Mouse (Mus musculus) MEL (cell line): ENCODE results near the gene Nicn1. TPM values are rescaled to one million over a fixed set of nuclear protein-coding genes. Genes with fewer than 3 reads are reported as not detected.

Experiments used
- DNase-seq: peaks from one replicate; pipeline ENCODE4 v3.0.0; 2011; ENCODE audit warnings: low read depth, low spot score
- H3K27ac ChIP-seq: 2 replicates; pipeline ENCODE4 v1.5.1; 2012; ENCODE audit warnings: low read depth, mild to moderate bottlenecking, control low read depth, low read length, moderate library complexity; ENCODE audit not compliant: control insufficient read depth
- H3K27me3 ChIP-seq, 2 experiments: fragments of 150-350 bp in 1 of 2; sonication (generic) in 1 of 2; 2 replicates each; pipeline ENCODE4 v1.6.1; 2012; ENCODE audit warnings: low read length in 2 of 2, mild to moderate bottlenecking in 2 of 2, improper control_type of control experiment in 1 of 2, moderate library complexity in 1 of 2; ENCODE audit not compliant: insufficient read depth in 2 of 2, control insufficient read depth in 1 of 2
- H3K36me3 ChIP-seq, 2 experiments: 2 replicates each; pipeline ENCODE4 v1.6.1; 2012 to 2014; ENCODE audit warnings: low read length in 2 of 2, improper control_type of control experiment in 1 of 2, inconsistent platforms in 1 of 2, mild to moderate bottlenecking in 1 of 2; ENCODE audit not compliant: insufficient read depth in 2 of 2, control insufficient read depth in 1 of 2
- H3K4me1 ChIP-seq, 2 experiments: fragments of 150-350 bp in 1 of 2; sonication (generic) in 1 of 2; 2 replicates each; pipeline ENCODE4 v1.6.1; 2012; ENCODE audit warnings: low read length in 2 of 2, improper control_type of control experiment in 1 of 2, mild to moderate bottlenecking in 1 of 2; ENCODE audit not compliant: insufficient read depth in 2 of 2, control insufficient read depth in 1 of 2
- H3K4me3 ChIP-seq, 2 experiments: fragments of 150-350 bp in 1 of 2; sonication (generic) in 1 of 2; 2 replicates each; pipeline ENCODE4 v1.5.1; 2012; ENCODE audit warnings: low read depth in 2 of 2, low read length in 2 of 2, mild to moderate bottlenecking in 2 of 2, moderate library complexity in 2 of 2, control low read depth in 1 of 2, improper control_type of control experiment in 1 of 2; ENCODE audit not compliant: control insufficient read depth in 1 of 2, insufficient read depth in 1 of 2
- H3K79me2 ChIP-seq: 2 replicates; pipeline ENCODE4 v1.6.1; 2012; ENCODE audit warnings: mild to moderate bottlenecking, low read length, moderate library complexity; ENCODE audit not compliant: control insufficient read depth, poor library complexity, insufficient read depth
- H3K9ac ChIP-seq: 2 replicates; pipeline ENCODE4 v1.6.1; 2012; ENCODE audit warnings: low read depth, mild to moderate bottlenecking, control low read depth, low read length, moderate library complexity; ENCODE audit not compliant: control insufficient read depth, poor library complexity, severe bottlenecking
- H3K9me3 ChIP-seq: fragments of 150-350 bp; sonication (generic); replicated peaks from 2 replicates; pipeline ENCODE4 v1.6.1; 2012; ENCODE audit warnings: mild to moderate bottlenecking, low read length, improper control_type of control experiment, moderate library complexity; ENCODE audit not compliant: insufficient read depth
- BHLHE40 ChIP-seq: IDR thresholded peaks from 2 replicates; pipeline ENCODE4 v1.6.1; 2012; ENCODE audit warnings: low read depth, mild to moderate bottlenecking, inconsistent platforms, low read length, improper control_type of control experiment, borderline replicate concordance
- CTCF ChIP-seq, 3 experiments: IDR thresholded peaks in 2 of 3; conservative IDR thresholded peaks in 1 of 3; 2 replicates each; pipeline ENCODE4 v1.5.1; 2011 to 2012; ENCODE audit warnings: low read length in 3 of 3, low read depth in 2 of 3, mild to moderate bottlenecking in 2 of 3, improper control_type of control experiment in 1 of 3, inconsistent platforms in 1 of 3, mixed read lengths in 1 of 3, moderate library complexity in 1 of 3; ENCODE audit not compliant: control insufficient read depth in 1 of 3, insufficient read depth in 1 of 3, poor library complexity in 1 of 3, severe bottlenecking in 1 of 3
- ELF1 ChIP-seq: IDR thresholded peaks from 2 replicates; pipeline ENCODE4 v1.6.1; 2014; ENCODE audit warnings: low read depth, mild to moderate bottlenecking, inconsistent platforms, low read length, improper control_type of control experiment, moderate library complexity
- ETS1 ChIP-seq: IDR thresholded peaks from 2 replicates; pipeline ENCODE4 v1.6.1; 2012; ENCODE audit warnings: low read depth, mild to moderate bottlenecking, inconsistent platforms, low read length, improper control_type of control experiment, moderate library complexity
- GABPA ChIP-seq: IDR thresholded peaks from 2 replicates; pipeline ENCODE4 v1.6.1; 2012; ENCODE audit warnings: low read depth, mild to moderate bottlenecking, inconsistent platforms, low read length, improper control_type of control experiment, moderate library complexity
- GATA1 ChIP-seq: IDR thresholded peaks from 2 replicates; pipeline ENCODE4 v1.6.1; 2011; ENCODE audit warnings: low read depth, low read length, improper control_type of control experiment
- JUND ChIP-seq: IDR thresholded peaks from 2 replicates; pipeline ENCODE4 v1.6.1; 2011; ENCODE audit warnings: low read depth, mild to moderate bottlenecking, improper control_type of control experiment, low read length
- MAZ ChIP-seq: IDR thresholded peaks from 2 replicates; pipeline ENCODE4 v1.6.1; 2012; ENCODE audit warnings: low read depth, mild to moderate bottlenecking, inconsistent platforms, low read length, improper control_type of control experiment
- MEF2A ChIP-seq: IDR thresholded peaks from 2 replicates; pipeline ENCODE4 v1.6.1; 2014; ENCODE audit warnings: low read depth, mild to moderate bottlenecking, inconsistent platforms, low read length, improper control_type of control experiment; ENCODE audit not compliant: poor library complexity, insufficient replicate concordance, severe bottlenecking; ENCODE audit errors: extremely low read depth
- MXI1 ChIP-seq: IDR thresholded peaks from 2 replicates; pipeline ENCODE4 v1.6.1; 2011; ENCODE audit warnings: mild to moderate bottlenecking, low read depth, low read length, improper control_type of control experiment
- MYC ChIP-seq: IDR thresholded peaks from 2 replicates; pipeline ENCODE4 v1.6.1; 2011; ENCODE audit warnings: low read depth, mild to moderate bottlenecking, low read length, improper control_type of control experiment, moderate library complexity
- NELFE ChIP-seq: IDR thresholded peaks from 2 replicates; pipeline ENCODE4 v1.6.1; 2011; ENCODE audit warnings: low read depth, low read length, improper control_type of control experiment
- NRF1 ChIP-seq: IDR thresholded peaks from 2 replicates; pipeline ENCODE4 v1.6.1; 2014; ENCODE audit warnings: low read depth, mild to moderate bottlenecking, inconsistent platforms, low read length, improper control_type of control experiment, moderate library complexity; ENCODE audit not compliant: poor library complexity, insufficient read depth, severe bottlenecking
- POLR2AphosphoS5 ChIP-seq: IDR thresholded peaks from 2 replicates; pipeline ENCODE4 v1.6.1; 2012; ENCODE audit warnings: low read depth, borderline replicate concordance, mild to moderate bottlenecking, inconsistent platforms, low read length, moderate library complexity, mixed read lengths
- RAD21 ChIP-seq: IDR thresholded peaks from 2 replicates; pipeline ENCODE4 v1.6.1; 2011; ENCODE audit warnings: mild to moderate bottlenecking, low read depth, low read length, improper control_type of control experiment
- RCOR1 ChIP-seq: IDR thresholded peaks from 2 replicates; pipeline ENCODE4 v1.6.1; 2012; ENCODE audit warnings: low read depth, mild to moderate bottlenecking, inconsistent platforms, low read length, improper control_type of control experiment
- SIN3A ChIP-seq: IDR thresholded peaks from 2 replicates; pipeline ENCODE4 v1.6.1; 2012; ENCODE audit warnings: low read length, improper control_type of control experiment, inconsistent platforms
- SMC3 ChIP-seq: IDR thresholded peaks from 2 replicates; pipeline ENCODE4 v1.6.1; 2011; ENCODE audit warnings: low read depth, low read length, improper control_type of control experiment
- TAL1 ChIP-seq: IDR thresholded peaks from 2 replicates; pipeline ENCODE4 v1.6.1; 2012; ENCODE audit warnings: mild to moderate bottlenecking, inconsistent platforms, low read length, moderate library complexity, mixed read lengths
- TBP ChIP-seq: IDR thresholded peaks from 2 replicates; pipeline ENCODE4 v1.8.0; 2011; ENCODE audit warnings: low read depth, low read length, improper control_type of control experiment
- TCF12 ChIP-seq: IDR thresholded peaks from 2 replicates; pipeline ENCODE4 v1.6.1; 2014; ENCODE audit warnings: low read depth, mild to moderate bottlenecking, inconsistent platforms, low read length, improper control_type of control experiment, moderate library complexity
- ZKSCAN1 ChIP-seq: IDR thresholded peaks from 2 replicates; pipeline ENCODE4 v1.6.1; 2012; ENCODE audit warnings: low read depth, mild to moderate bottlenecking, inconsistent platforms, low read length, improper control_type of control experiment, moderate library complexity
- ZMIZ1 ChIP-seq: IDR thresholded peaks from 2 replicates; pipeline ENCODE4 v1.6.1; 2012; ENCODE audit warnings: low read depth, mild to moderate bottlenecking, inconsistent platforms, low read length, improper control_type of control experiment, moderate library complexity
- ZNF384 ChIP-seq: IDR thresholded peaks from 2 replicates; pipeline ENCODE4 v1.6.1; 2012; ENCODE audit warnings: low read depth, mild to moderate bottlenecking, inconsistent platforms, low read length, improper control_type of control experiment
- polyA plus RNA-seq, 2 experiments: library from polyadenylated mRNA; stranded (reverse) in 1 of 2; unstranded in 1 of 2; fragments of >175 nt in 1 of 2; fragments of >200 nt in 1 of 2; gene quantifications; 2 replicates each; pipeline versions ENCODE4 v1.2.1 to v1.2.4; 2012; ENCODE audit warnings: low replicate concordance in 2 of 2, low read depth in 1 of 2; ENCODE audit not compliant: insufficient read length in 2 of 2, insufficient read depth in 1 of 2, missing spikeins in 1 of 2
- total RNA-seq: library from RNA; depleted of rRNA; stranded (reverse); fragments of 300-350 nt; gene quantifications from 2 replicates; pipeline ENCODE4 v1.2.3, GENCODE M21; 2012

Nicn1 gene
- total and polyA plus RNA-seq, 3 experiments = 1.6 to 4.7 TPM; not detected in 1

DNA sequence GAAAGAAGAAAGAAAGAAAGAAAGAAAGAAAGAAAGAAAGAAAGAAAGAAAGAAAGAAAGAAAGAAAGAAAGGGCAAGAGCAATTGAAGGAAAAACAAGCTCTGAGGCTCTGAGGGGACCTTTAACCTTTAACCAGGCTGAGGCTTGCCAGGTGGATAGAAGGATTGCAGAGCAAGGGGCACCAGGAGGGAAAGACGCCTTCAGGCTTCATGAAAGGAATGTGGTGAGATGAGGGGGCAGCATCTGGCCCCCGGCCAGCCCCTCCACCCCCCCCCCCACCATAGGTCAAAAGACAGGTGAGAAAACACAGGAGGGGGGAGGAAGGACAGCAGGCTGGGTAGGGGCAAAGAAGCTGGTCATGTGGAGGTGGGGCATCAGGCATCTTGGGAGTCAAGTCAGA, 18.3 kb upstream of the Nicn1 start:
- Histone ChIP-seq H3K36me3 (0 out of 4 replicates have a peak, but pooled peaks cover 0 to 2% of the 10 kb centered on the region in 2 experiments), H3K9ac (no peak overlapping the region), H3K9me3 (no peaks in the 10 kb centered on the region), H3K79me2 (no peaks in the 10 kb centered on the region), H3K27ac (no peak overlapping the region), H3K4me1 (peaks cover 0 to 5% of the 10 kb centered on the region in 2 experiments; a peak in 1 of 4 replicates), H3K4me3 (no peak overlapping the region), H3K27me3 (peaks cover 3 to 8% of the 10 kb centered on the region in 2 experiments; a peak in 3 of 4 replicates)
- DNase-seq = no peak
- no peak for TF ChIP-seq TAL1
- TF ChIP-seq CTCF (IDR thresholded peaks at IDR 0.05 in 2 of 3, conservative IDR thresholded peaks at IDR 0.05 in 1 of 3; ENCODE audit: control insufficient read depth in 1 of 3, insufficient read depth in 1 of 3, low read depth in 2 of 3, low read length in 3 of 3, poor library complexity in 1 of 3, severe bottlenecking in 1 of 3) = no peak
- no peak for TF ChIP-seq GATA1
- TF ChIP-seq TCF12 = no peak
- TF ChIP-seq MYC = no peak
- TF ChIP-seq MXI1 = no peak
- no peak for TF ChIP-seq SIN3A
- no peak for TF ChIP-seq NRF1
- no peak for TF ChIP-seq RAD21
- TF ChIP-seq ETS1 = no peak
- no peak for TF ChIP-seq ZMIZ1
- TF ChIP-seq TBP = no peak
- TF ChIP-seq MAZ = no peak
- no peak for TF ChIP-seq SMC3
- no peak for TF ChIP-seq POLR2AphosphoS5
- TF ChIP-seq ZNF384 = no peak
- TF ChIP-seq JUND = no peak
- no peak for TF ChIP-seq GABPA
- no peak for TF ChIP-seq MEF2A
- no peak for TF ChIP-seq RCOR1

DNA sequence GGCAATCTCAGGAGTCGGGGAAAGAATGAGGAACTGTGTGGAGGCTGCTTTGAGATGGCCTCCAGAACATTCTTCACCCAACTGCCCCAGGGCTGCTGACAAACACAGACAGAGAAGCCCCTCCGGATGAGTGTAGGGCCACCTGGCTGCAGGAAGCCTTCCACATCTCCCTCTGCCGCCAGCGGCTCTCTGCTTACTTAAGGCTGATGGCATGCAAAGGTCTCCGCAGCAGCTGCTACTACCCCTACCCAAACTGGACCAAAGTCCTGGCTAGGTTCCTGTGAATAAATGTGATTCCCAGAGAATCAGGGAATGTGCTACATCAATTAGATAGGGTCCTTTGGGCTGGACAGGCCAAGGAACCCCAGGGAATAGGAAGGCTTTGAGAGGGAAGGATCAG, 17.5 kb upstream of the Nicn1 start:
- Histone ChIP-seq H3K9ac (no peak overlapping the region), H3K27ac (no peak overlapping the region), H3K4me1 (peaks cover 0 to 1% of the 10 kb centered on the region in 2 experiments; a peak in 1 of 4 replicates), H3K4me3 (no peak overlapping the region), H3K36me3 (no peaks in the 10 kb centered on the region), H3K27me3 (peaks cover 3 to 8% of the 10 kb centered on the region in 2 experiments; a peak in 3 of 4 replicates), H3K9me3 (no peaks in the 10 kb centered on the region), H3K79me2 (no peaks in the 10 kb centered on the region)
- DNase-seq = no peak
- TF ChIP-seq MAZ = no peak
- no peak for TF ChIP-seq GABPA
- TF ChIP-seq MYC = no peak
- no peak for TF ChIP-seq ZMIZ1
- TF ChIP-seq BHLHE40 = no peak
- no peak for TF ChIP-seq MXI1
- no peak for TF ChIP-seq ZKSCAN1
- no peak for TF ChIP-seq NELFE
- TF ChIP-seq ELF1 = no peak
